Mouse (Mus musculus) heart, adult 2 months (tissue): ENCODE results near the gene Sept7. TPM values are rescaled to one million over a fixed set of nuclear protein-coding genes. Genes with fewer than 3 reads are reported as not detected.

Source experiments
- DNase-seq, 2 experiments: peaks; one replicate each; pipeline ENCODE4 v3.0.0; 2021
- H3K27ac ChIP-seq: fragments of 200-600 bp; 2 replicates; pipeline ENCODE4 v1.8.1; 2022
- H3K27me3 ChIP-seq: fragments of 200-500 bp; 2 replicates; pipeline ENCODE4 v1.6.1; 2012; ENCODE audit warnings: mild to moderate bottlenecking, low read length, inconsistent platforms, mixed read lengths; ENCODE audit not compliant: control insufficient read depth, insufficient read depth
- H3K36me3 ChIP-seq: fragments of 200-500 bp; 2 replicates; pipeline ENCODE4 v1.6.1; 2012; ENCODE audit warnings: low read length, inconsistent platforms; ENCODE audit not compliant: control insufficient read depth, insufficient read depth
- H3K4me1 ChIP-seq: fragments of 200-500 bp; 2 replicates; pipeline ENCODE4 v1.6.1; 2011; ENCODE audit warnings: low read length; ENCODE audit not compliant: control insufficient read depth, insufficient read depth
- H3K4me3 ChIP-seq: fragments of 200-600 bp; 2 replicates; pipeline ENCODE4 v1.8.1; 2022
- H3K79me2 ChIP-seq: fragments of 200-500 bp; replicated peaks from 2 replicates; pipeline ENCODE4 v1.6.1; 2012; ENCODE audit warnings: mild to moderate bottlenecking, inconsistent platforms, low read length, moderate library complexity, mixed read lengths; ENCODE audit not compliant: control insufficient read depth, insufficient read depth
- H3K9ac ChIP-seq: fragments of 200-500 bp; 2 replicates; pipeline ENCODE4 v1.6.1; 2012; ENCODE audit warnings: low read depth, mild to moderate bottlenecking, control low read depth, inconsistent platforms, low read length, mixed read lengths
- CTCF ChIP-seq: fragments of 200-600 bp; IDR thresholded peaks from 2 replicates; pipeline ENCODE4 v1.8.1; 2022; ENCODE audit warnings: antibody characterized with exemption, mild to moderate bottlenecking, moderate library complexity
- EP300 ChIP-seq: fragments of 200-500 bp; IDR thresholded peaks from 2 replicates; pipeline ENCODE4 v1.6.1; 2011; ENCODE audit warnings: low read depth, low read length, control low read depth; ENCODE audit not compliant: insufficient read depth
- POLR2A ChIP-seq: fragments of 200-500 bp; IDR thresholded peaks from 2 replicates; pipeline ENCODE4 v1.6.1; 2011; ENCODE audit warnings: mild to moderate bottlenecking, low read depth, low read length, control low read depth; ENCODE audit not compliant: insufficient read depth
- WGBS: fragments of 180-500 bp; shearing (Covaris S2); methylation state at CpG from one replicate; pipeline ENCODE4 v1.1.7; 2018; 5-methylcytosine and 5-hydroxymethylcytosine counted together
- intact Hi-C: fragments of 180-260 bp; cut with DNase I; formaldehyde crosslinking; loops from one replicate; pipeline ENCODE4 v1.15.1; 2025
- polyA plus RNA-seq: library from polyadenylated mRNA; depleted of rRNA; stranded (reverse); fragments of >200 nt; gene quantifications from 2 replicates; pipeline ENCODE4 v1.2.3, GENCODE M21; 2012
- total RNA-seq, 2 experiments: library from RNA; stranded (reverse); gene quantifications; 2 replicates each; pipeline ENCODE4 v1.2.3; 2021

Sept7 gene
- total and polyA plus RNA-seq, 3 experiments: 15.9 to 111 (median 109) TPM

DNA sequence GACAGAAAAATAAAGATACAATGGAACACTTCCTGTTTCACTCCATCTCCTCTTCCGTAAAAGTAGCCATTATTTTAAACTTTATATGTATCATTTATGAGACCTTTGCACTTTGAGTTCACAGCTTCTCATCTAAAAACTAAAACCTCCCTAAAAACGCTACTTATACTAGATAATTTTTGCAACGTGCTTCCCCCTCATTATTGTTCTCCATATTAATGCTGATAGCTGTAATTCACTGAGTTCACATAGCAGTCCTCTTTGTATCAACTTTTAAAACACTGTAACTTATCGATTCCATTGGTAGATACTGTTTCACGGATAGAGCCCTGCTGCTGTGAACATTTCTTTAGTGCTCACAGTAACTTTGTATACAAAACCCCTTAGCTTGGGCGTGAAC lies 1.1 kb upstream of the Sept7 start:
- TF ChIP-seq POLR2A (no peak), EP300 (no peak), CTCF (no peak)
- no peak for DNase-seq
- H3K4me1 ChIP-seq: peaks cover 2% of the 10 kb centered on the region
- H3K4me3 ChIP-seq: peak overlapping the region; percentile 79
- no peaks in the 10 kb centered on the region for H3K27me3 ChIP-seq
- H3K9ac ChIP-seq: peak overlapping the region; percentile 81
- peak overlapping the region; percentile 97 for H3K27ac ChIP-seq
- WGBS: 5% methylated on average over 6 of the region's 6 CpGs
- intact Hi-C loops: loop anchor here (5.0 kb wide), 5 partner anchors 44 to 341 kb away; partner anchors contain the start of genes Eepd1 and Herpud2
- peaks cover 2% of the 10 kb centered on the region; the same call in 1 of the 2 replicates for H3K79me2 ChIP-seq
- peaks cover 13% of the 10 kb centered on the region for H3K36me3 ChIP-seq

DNA sequence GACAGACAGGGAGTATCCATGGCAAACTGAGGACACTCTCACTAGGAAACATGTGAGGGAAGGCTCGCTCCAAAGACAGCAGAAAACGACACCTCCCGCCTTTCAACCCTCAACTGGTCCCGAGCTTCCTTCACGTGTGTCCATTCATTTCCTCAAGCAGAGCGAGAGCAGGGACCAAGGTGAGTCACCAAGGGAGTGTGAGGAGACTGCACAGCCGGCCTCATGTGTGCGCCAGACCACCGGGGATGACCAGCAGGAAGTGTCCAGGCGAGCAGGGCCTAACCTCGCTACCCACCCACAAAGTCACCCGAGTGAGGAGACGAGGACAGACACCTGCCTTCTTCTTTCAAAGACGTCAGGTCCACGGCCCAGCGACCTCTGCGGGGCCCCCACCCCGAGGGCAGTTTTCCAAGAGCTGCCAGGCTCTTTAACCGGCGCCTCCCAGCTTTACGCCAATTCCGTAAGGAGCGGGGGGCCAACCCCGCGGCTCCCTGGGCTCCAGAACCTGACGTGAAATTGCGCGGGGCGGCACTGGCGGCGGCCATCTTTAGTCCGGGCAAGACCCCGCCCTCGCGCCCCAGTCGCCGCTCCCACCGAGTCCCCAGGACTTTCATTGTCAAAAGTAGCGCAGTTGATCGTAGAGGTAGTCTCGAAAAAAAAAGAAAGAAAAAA lies 492 bp upstream of the Sept7 start:
- Histone ChIP-seq H3K9ac (peak overlapping the region; percentile 81), H3K27ac (peak overlapping the region; percentile 97), H3K4me3 (peak overlapping the region; percentile 79), H3K4me1 (peaks cover 2% of the 10 kb centered on the region), H3K27me3 (no peaks in the 10 kb centered on the region), H3K36me3 (peaks cover 13% of the 10 kb centered on the region), H3K79me2 (peaks cover 2% of the 10 kb centered on the region; the same call in 1 of the 2 replicates)
- DNase-seq: peak; percentile 92
- intact Hi-C loops: loop anchor here (1.0 to 5.0 kb wide), 6 partner anchors 44 to 341 kb away; partner anchors contain the start of genes Eepd1 and Herpud2
- TF ChIP-seq POLR2A (no peak), EP300 (0 out of 2 replicates have a peak, but pooled peaks have one; percentile 4)
- WGBS: under 1% methylated on average over 41 of the region's 41 CpGs

DNA sequence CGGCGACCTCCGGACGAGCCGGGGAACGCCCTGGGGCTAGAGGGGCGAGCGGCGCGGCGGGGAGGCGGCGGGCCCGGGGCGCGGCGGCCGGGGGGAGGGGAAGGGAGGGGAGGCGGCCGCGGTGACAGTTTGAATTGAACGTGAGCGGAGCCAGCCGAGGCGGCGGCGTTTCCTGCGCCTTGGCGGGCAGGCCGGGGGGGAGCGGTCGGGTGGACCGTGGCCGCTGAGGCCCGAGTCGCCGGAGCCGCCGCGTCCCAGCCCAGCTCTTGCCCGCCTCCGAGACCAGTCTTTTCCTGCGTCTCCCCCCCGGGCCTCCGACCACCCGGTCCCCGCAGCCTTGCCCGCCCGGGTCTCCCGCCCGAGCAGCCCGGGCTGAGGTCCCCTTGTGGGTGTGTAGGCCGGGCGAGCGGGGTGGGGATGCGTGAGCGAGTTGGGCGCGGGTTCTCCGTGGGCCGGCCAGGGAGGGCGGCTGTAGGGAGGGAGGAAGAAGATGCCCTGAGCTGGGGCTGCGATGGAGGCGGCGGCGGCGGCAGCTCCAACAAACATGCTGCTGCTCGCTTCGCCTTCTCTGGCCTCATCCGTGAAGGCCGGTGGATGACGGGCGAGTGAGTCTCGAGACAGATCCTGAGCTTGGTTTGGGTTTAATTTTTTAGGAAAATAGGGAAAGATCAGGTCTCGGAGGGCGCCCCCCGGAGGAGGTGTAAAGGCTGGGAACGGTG lies 679 bp downstream of the Sept7 start:
- Histone ChIP-seq H3K4me1 (peaks cover 2% of the 10 kb centered on the region), H3K36me3 (peaks cover 13% of the 10 kb centered on the region), H3K9ac (peak overlapping the region; percentile 99), H3K4me3 (peak overlapping the region; percentile 79), H3K27ac (peak overlapping the region; percentile 97), H3K27me3 (no peaks in the 10 kb centered on the region), H3K79me2 (peaks cover 2% of the 10 kb centered on the region; the same call in 1 of the 2 replicates)
- TF ChIP-seq CTCF: peak; percentile 70
- TF ChIP-seq EP300: no peak
- WGBS: under 1% methylated on average over 54 of the region's 78 CpGs
- intact Hi-C loops: loop anchor here (1.0 to 5.0 kb wide), 6 partner anchors 46 to 339 kb away; partner anchors contain the start of genes Eepd1 and Herpud2
- peak in 1 of 2 experiments; percentile 81 for DNase-seq

DNA sequence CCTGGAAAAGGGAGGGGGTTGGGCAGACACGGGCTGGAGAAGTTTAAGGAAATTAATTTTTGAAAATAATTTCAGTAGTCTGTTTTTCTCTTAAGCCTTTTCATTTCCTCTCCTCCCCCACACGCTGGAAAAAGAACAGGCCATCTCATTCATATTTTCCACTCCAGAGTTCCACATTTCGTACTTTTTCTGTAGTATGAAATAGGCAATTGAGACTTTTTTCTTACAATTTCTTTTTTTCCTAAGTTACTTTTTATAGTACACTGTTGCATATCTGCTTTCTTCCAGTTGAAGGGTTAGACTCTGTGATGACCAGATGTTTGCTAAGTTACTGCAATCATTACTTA lies 1.2 kb downstream of the Sept7 start:
- H3K27me3 ChIP-seq: no peaks in the 10 kb centered on the region
- H3K79me2 ChIP-seq: peaks cover 2% of the 10 kb centered on the region; the same call in 1 of the 2 replicates
- no peak for DNase-seq
- H3K4me3 ChIP-seq: peak overlapping the region; percentile 79
- H3K4me1 ChIP-seq: peaks cover 2% of the 10 kb centered on the region
- H3K27ac ChIP-seq: peak overlapping the region; percentile 97
- H3K36me3 ChIP-seq: peaks cover 15% of the 10 kb centered on the region
- H3K9ac ChIP-seq: peak overlapping the region; percentile 99
- intact Hi-C loops: loop anchor here (5.0 kb wide), 5 partner anchors 46 to 339 kb away; partner anchors contain the start of genes Eepd1 and Herpud2
- 1% methylated on average over 3 of the region's 3 CpGs for WGBS
- no peak for TF ChIP-seq CTCF
- no peak for TF ChIP-seq POLR2A
- no peak for TF ChIP-seq EP300

DNA sequence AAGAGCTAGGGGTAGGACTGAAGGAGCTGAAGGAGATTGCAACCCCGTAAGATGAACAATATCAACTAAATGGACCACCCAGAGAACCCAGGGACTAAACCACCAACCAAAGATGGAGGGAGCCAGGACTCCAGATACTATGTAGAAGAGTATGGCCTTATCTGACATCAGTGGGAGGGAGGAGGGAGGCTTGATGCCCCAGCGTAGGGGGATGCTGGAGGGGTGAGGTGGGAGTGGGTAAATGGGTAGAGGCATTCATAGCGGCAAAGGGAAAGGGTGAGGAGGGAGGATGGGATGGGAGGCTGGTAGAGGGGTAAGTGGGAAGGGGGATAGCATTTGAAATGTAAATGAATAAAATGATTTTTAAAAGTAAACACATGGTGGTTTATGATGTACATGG lies 8.2 kb downstream of the Sept7 start:
- intact Hi-C loops: no loop called here
- TF ChIP-seq CTCF (no peak), EP300 (no peak), POLR2A (no peak)
- Histone ChIP-seq H3K4me1 (no peaks in the 10 kb centered on the region; the same call in none of the 2 replicates), H3K27ac (no peak overlapping the region), H3K9ac (no peak overlapping the region), H3K4me3 (no peak overlapping the region), H3K79me2 (peaks cover 2% of the 10 kb centered on the region; the same call in 1 of the 2 replicates), H3K36me3 (peaks cover 9% of the 10 kb centered on the region), H3K27me3 (no peaks in the 10 kb centered on the region)
- DNase-seq: no peak
- 73% methylated on average over 3 of the region's 3 CpGs for WGBS
